Mouse (Mus musculus) yolk sac, embryonic 10.5 days (tissue): ENCODE data around the gene Gadd45b.

Experiments used
- DNase-seq: peaks from one replicate; pipeline ENCODE4 v3.0.0-alpha.2; 2017; ENCODE audit warnings: low spot score

Gene Gadd45b

GRCm38 (mm10) chr10:80935241-80935640, 5.4 kb downstream of the Gadd45b start:
- DNase-seq, result no peak

- no peak for DNase-seq
These were observed 5.8 kb downstream of the Gadd45b start for GRCm38 (mm10) chr10:80935698-80936097.

GRCm38 (mm10) chr10:80936135-80936809, 6.4 kb downstream of the Gadd45b start:
- no peak for DNase-seq

GRCm38 (mm10) chr10:80936810-80937164, 6.9 kb downstream of the Gadd45b start:
- no peak for DNase-seq

- no peak for DNase-seq
These were observed 7.8 kb downstream of the Gadd45b start for GRCm38 (mm10) chr10:80937646-80938045.

- no peak for DNase-seq
These were observed 9.1 kb downstream of the Gadd45b start for GRCm38 (mm10) chr10:80938831-80939550.

GRCm38 (mm10) chr10:80939671-80940070, 9.8 kb downstream of the Gadd45b start:
- DNase-seq, result peak; percentile 70

- DNase-seq, result peak; percentile 76
These were observed 10.6 kb downstream of the Gadd45b start for GRCm38 (mm10) chr10:80940320-80940987.

- no peak for DNase-seq
These were observed 11.1 kb downstream of the Gadd45b start for GRCm38 (mm10) chr10:80940988-80941347.

GRCm38 (mm10) chr10:80942919-80943318, 13.0 kb downstream of the Gadd45b start:
- no peak for DNase-seq

GRCm38 (mm10) chr10:80943701-80944100, 13.8 kb downstream of the Gadd45b start:
- DNase-seq, result no peak

- no peak for DNase-seq
These were observed 14.4 kb downstream of the Gadd45b start for GRCm38 (mm10) chr10:80944231-80944630.

GRCm38 (mm10) chr10:80946684-80947437, 17.0 kb downstream of the Gadd45b start:
- DNase-seq, result no peak

- no peak for DNase-seq
These were observed 17.9 kb downstream of the Gadd45b start for GRCm38 (mm10) chr10:80947802-80948201.

- DNase-seq, result no peak
These were observed 18.7 kb downstream of the Gadd45b start for GRCm38 (mm10) chr10:80948570-80948969.

GRCm38 (mm10) chr10:80949081-80949480, 19.2 kb downstream of the Gadd45b start:
- no peak for DNase-seq

GRCm38 (mm10) chr10:80950314-80950713, 20.4 kb downstream of the Gadd45b start:
- no peak for DNase-seq

- no peak for DNase-seq
These were observed 22.0 kb downstream of the Gadd45b start for GRCm38 (mm10) chr10:80951761-80952390.

- no peak for DNase-seq
These were observed 22.6 kb downstream of the Gadd45b start for GRCm38 (mm10) chr10:80952449-80952848.

- no peak for DNase-seq
These were observed 24.5 kb downstream of the Gadd45b start for GRCm38 (mm10) chr10:80954415-80954814.

GRCm38 (mm10) chr10:80954843-80955242, 25.0 kb downstream of the Gadd45b start:
- no peak for DNase-seq

- no peak for DNase-seq
These were observed 25.7 kb downstream of the Gadd45b start for GRCm38 (mm10) chr10:80955536-80955935.
